ENCODE assay signal across 24 mouse cellular contexts in genomic region chr6:28232618-28233361, GRCm38 (mm10).
DNase-seq lines count a peak whose midpoint lies in the region; ATAC-seq and TF ChIP-seq lines count a peak whose summit lies in the region.
"Had no signal": no experiment of that assay in that cellular context is flagged by ENCODE, and none has a peak within 500 bp of the region (broad histone marks: within the 10 kb centered on the region; RNA-seq: fewer than 3 reads in every experiment).

No protein-coding gene starts in this region.

- TF ChIP-seq CTCF in liver, postnatal 0 days (IDR thresholded peaks at IDR 0.05; ENCODE audit: low read depth): no peak

- peak; percentile 85 for ATAC-seq in heart, embryonic 12.5 days (ENCODE audit: insufficient number of reproducible peaks, low FRiP score)
- peak; percentile 90 for ATAC-seq in erythroid progenitor cell, adult 5-6 weeks (replicated peaks; ENCODE audit: low FRiP score, poor library complexity, severe bottlenecking)
- peak; percentile 97 for ATAC-seq in liver, postnatal 0 days
- no peak for ATAC-seq in forebrain, embryonic 11.5 days (replicated peaks; ENCODE audit: low FRiP score)
- ATAC-seq: CD4-positive, CD25-positive, alpha-beta regulatory T cell, adult 4 months; forebrain, embryonic 14.5 days; lung, postnatal 0 days; midbrain, embryonic 15.5 days had no signal

- no peaks in the 10 kb centered on the region for H3K27me3 ChIP-seq in heart, embryonic 12.5 days (replicated peaks)
- H3K27me3 ChIP-seq in liver, postnatal 0 days (ENCODE audit: insufficient read depth, low read length): no peaks in the 10 kb centered on the region
- H3K27me3 ChIP-seq in forebrain, embryonic 11.5 days (ENCODE audit: control insufficient read depth, insufficient read depth, low read length): no peaks in the 10 kb centered on the region
- H3K27me3 ChIP-seq: heart, embryonic 13.5 days; hindbrain, embryonic 15.5 days; limb, embryonic 15.5 days; megakaryocyte, embryonic 14.5 days; midbrain, embryonic 15.5 days had no signal

- intact Hi-C loops in heart, postnatal 25 days (cut with DNase I): no loop called here

- TF ChIP-seq EP300 in liver, postnatal 0 days (IDR thresholded peaks at IDR 0.05; ENCODE audit: low read depth): peak; percentile 100

- no peak overlapping the region for H3K4me3 ChIP-seq in heart, embryonic 12.5 days
- no peak overlapping the region for H3K4me3 ChIP-seq in liver, postnatal 0 days (ENCODE audit: low read depth, low read length)
- H3K4me3 ChIP-seq in forebrain, embryonic 11.5 days (ENCODE audit: low read depth, low read length): no peak overlapping the region
- H3K4me3 ChIP-seq: heart, embryonic 13.5 days; hindbrain, embryonic 15.5 days; limb, embryonic 15.5 days; megakaryocyte, embryonic 14.5 days; midbrain, embryonic 15.5 days; myocyte had no signal

- no peak for DNase-seq in heart, postnatal 25 days (ENCODE audit: low spot score)
- peak; percentile 82 for DNase-seq in c-Kit-negative CD71-positive TER-119-positive erythroid progenitor cells, embryonic 14.5 days (ENCODE audit: low read depth, low spot score)
- no peak for DNase-seq in liver, postnatal 0 days
- DNase-seq in forebrain, embryonic 11.5 days (ENCODE audit: low spot score): no peak
- no peak for DNase-seq in gastrocnemius, adult 18-20 months (ENCODE audit: low spot score)
- no peak for DNase-seq in kidney, adult 8-10 months
- DNase-seq: cerebellum, adult 2 months; cerebellum, postnatal 36 days; heart, postnatal 36 days; kidney, adult 11 months; kidney, postnatal 10 days; right cerebral cortex, postnatal 14 days; spleen, adult 18-20 months had no signal

- H3K9ac ChIP-seq in heart, embryonic 12.5 days: no peak overlapping the region
- 0 out of 2 replicates have a peak overlapping the region, but pooled peaks have one; percentile 2 for H3K9ac ChIP-seq in liver, postnatal 0 days (replicated peaks)
- H3K9ac ChIP-seq in forebrain, embryonic 11.5 days (ENCODE audit: low read length): no peak overlapping the region
- H3K9ac ChIP-seq: heart, embryonic 13.5 days; hindbrain, embryonic 15.5 days; limb, embryonic 15.5 days; midbrain, embryonic 15.5 days had no signal

- H3K27ac ChIP-seq in heart, embryonic 12.5 days (ENCODE audit: poor library complexity, severe bottlenecking): no peak overlapping the region
- H3K27ac ChIP-seq in liver, postnatal 0 days (ENCODE audit: low read depth): peak overlapping the region; percentile 90
- H3K27ac ChIP-seq in forebrain, embryonic 11.5 days (ENCODE audit: low read depth, low read length): no peak overlapping the region
- H3K27ac ChIP-seq: heart, embryonic 13.5 days; hindbrain, embryonic 15.5 days; limb, embryonic 15.5 days; midbrain, embryonic 15.5 days had no signal

- peaks cover 33% of the 10 kb centered on the region for H3K36me3 ChIP-seq in heart, embryonic 12.5 days
- H3K36me3 ChIP-seq in liver, postnatal 0 days (replicated peaks; ENCODE audit: insufficient read depth, low read length): peaks cover 25% of the 10 kb centered on the region
- no peaks in the 10 kb centered on the region for H3K36me3 ChIP-seq in forebrain, embryonic 11.5 days (ENCODE audit: control insufficient read depth, insufficient read depth, low read length)
- H3K36me3 ChIP-seq: midbrain, embryonic 15.5 days had no signal

- 80% methylated on average over 7 of the region's 7 CpGs for WGBS in heart, embryonic 12.5 days
- WGBS in liver, postnatal 0 days (ENCODE audit: insufficient replicate concordance): 54% methylated on average over 7 of the region's 7 CpGs
- 95% methylated on average over 7 of the region's 7 CpGs for WGBS in forebrain, embryonic 11.5 days

- no peaks in the 10 kb centered on the region for H3K9me3 ChIP-seq in heart, embryonic 12.5 days (replicated peaks)
- no peaks in the 10 kb centered on the region for H3K9me3 ChIP-seq in liver, postnatal 0 days (ENCODE audit: low read length)
- no peaks in the 10 kb centered on the region for H3K9me3 ChIP-seq in forebrain, embryonic 11.5 days (ENCODE audit: control insufficient read depth, low read length)
- H3K9me3 ChIP-seq: heart, embryonic 13.5 days; hindbrain, embryonic 15.5 days; limb, embryonic 15.5 days; megakaryocyte, embryonic 14.5 days; midbrain, embryonic 15.5 days had no signal

- H3K4me1 ChIP-seq in heart, embryonic 12.5 days (replicated peaks): no peaks in the 10 kb centered on the region
- peaks cover 16% of the 10 kb centered on the region for H3K4me1 ChIP-seq in liver, postnatal 0 days (ENCODE audit: insufficient read depth)
- H3K4me1 ChIP-seq in forebrain, embryonic 11.5 days (replicated peaks; ENCODE audit: control insufficient read depth, insufficient read depth, low read length): no peaks in the 10 kb centered on the region
- H3K4me1 ChIP-seq: heart, embryonic 13.5 days; hindbrain, embryonic 15.5 days; limb, embryonic 15.5 days; midbrain, embryonic 15.5 days had no signal

- H3K4me2 ChIP-seq in heart, embryonic 12.5 days: no peak overlapping the region
- peak overlapping the region; percentile 54 for H3K4me2 ChIP-seq in liver, postnatal 0 days (ENCODE audit: low read depth, low read length)
- no peak overlapping the region for H3K4me2 ChIP-seq in forebrain, embryonic 11.5 days (ENCODE audit: low read depth, low read length, severe bottlenecking)
- H3K4me2 ChIP-seq: heart, embryonic 13.5 days; hindbrain, embryonic 15.5 days; limb, embryonic 15.5 days; midbrain, embryonic 15.5 days had no signal
